Mouse (Mus musculus): ENCODE measurements around the gene Gm20696. TPM values are rescaled to one million over a fixed set of nuclear protein-coding genes. Genes with fewer than 3 reads are reported as not detected.

The Gm20696 gene
- polyA plus RNA-seq, 1 experiment from 2014 or later, result 3.2 TPM

DNA sequence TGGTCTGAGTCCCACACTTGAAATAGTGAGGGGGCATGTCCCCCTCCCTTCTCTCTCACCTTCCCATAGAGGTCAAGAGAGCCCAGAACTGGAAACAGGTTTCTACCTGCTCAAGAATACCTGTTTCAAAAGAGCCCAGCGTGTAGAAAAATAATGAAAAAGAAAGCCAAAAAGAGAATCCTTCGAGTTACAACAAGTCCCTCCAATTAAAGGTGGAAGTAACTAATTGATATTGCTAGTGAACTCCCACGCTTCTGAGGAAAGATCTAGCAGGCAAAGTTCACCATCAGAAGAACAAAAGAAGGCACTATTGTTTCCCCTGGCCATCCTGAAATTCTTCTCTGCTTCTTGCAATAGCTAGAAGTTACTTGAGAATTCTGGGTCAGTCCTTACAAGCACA lies 297.4 kb downstream of the Gm20696 start:
- H3K9ac ChIP-seq, result no peak overlapping the region
- H3K27ac ChIP-seq, result no peak overlapping the region
- H3K4me3 ChIP-seq, result no peak overlapping the region
- WGBS, result 81% methylated on average over 3 of the region's 3 CpGs
- no peak overlapping the region for H3K4me2 ChIP-seq (replicated peaks)
- no peaks in the 10 kb centered on the region for H3K36me3 ChIP-seq
- no peak for ATAC-seq (ENCODE audit: low FRiP score, low read depth)
- no peaks in the 10 kb centered on the region for H3K9me3 ChIP-seq
- no peaks in the 10 kb centered on the region for H3K27me3 ChIP-seq (replicated peaks)
- H3K4me1 ChIP-seq, result no peaks in the 10 kb centered on the region

DNA sequence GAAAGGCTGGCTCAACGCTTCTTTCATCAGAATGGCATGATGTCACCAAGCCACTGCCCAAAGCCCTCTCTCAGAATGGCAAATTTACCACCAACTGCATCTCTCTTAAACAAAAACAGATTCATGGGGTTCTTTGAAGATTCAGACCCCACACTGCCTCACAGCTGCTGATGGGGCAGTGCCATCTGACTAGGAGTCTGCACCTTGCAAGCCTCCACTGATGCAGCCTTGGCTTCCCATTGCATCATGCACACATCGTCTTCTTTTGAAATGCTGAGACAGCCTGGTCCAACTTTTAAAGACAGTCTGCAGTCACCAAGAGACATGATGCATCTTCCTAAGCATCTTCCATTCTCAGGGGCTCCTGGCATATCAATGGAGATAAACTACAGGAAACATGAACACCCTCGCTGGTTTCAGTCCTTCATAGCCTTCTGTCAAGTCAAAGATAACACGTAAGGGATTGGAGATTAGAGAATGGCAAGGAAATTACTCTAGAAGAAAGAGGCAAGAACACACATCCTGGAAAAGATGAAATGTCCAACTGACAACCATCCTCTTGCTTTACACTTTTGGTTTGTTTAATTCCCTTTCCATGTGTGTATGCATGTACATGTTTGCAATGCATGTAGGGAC lies 298.4 kb downstream of the Gm20696 start:
- H3K27me3 ChIP-seq (replicated peaks), result no peaks in the 10 kb centered on the region
- WGBS, result 85% methylated on average over 4 of the region's 4 CpGs
- H3K9ac ChIP-seq, result no peak overlapping the region
- no peak overlapping the region for H3K4me2 ChIP-seq (replicated peaks)
- no peak overlapping the region for H3K4me3 ChIP-seq
- no peaks in the 10 kb centered on the region for H3K9me3 ChIP-seq
- no peak overlapping the region for H3K27ac ChIP-seq
- H3K36me3 ChIP-seq, result no peaks in the 10 kb centered on the region
- H3K4me1 ChIP-seq, result no peaks in the 10 kb centered on the region
- no peak for ATAC-seq (ENCODE audit: low FRiP score, low read depth)

DNA sequence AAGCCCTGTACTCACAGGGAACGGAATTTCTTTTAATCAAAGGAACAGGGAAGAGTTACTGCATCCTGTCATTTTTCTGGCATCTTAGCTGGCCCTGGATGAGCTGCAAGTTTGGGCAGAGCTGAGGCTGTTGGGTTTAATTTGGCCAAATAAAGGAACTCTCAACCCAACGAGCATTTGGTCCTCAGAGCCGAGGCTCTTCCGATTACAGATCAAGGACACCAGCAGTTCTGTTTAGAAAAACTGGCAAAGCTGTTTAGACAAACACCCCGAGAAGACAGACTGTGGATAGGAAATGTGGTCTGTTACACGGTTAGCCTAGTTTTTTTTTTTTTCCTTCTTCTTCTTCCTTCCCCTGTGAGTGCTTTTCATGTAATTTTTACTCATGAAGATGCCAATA lies 302.1 kb downstream of the Gm20696 start:
- no peaks in the 10 kb centered on the region for H3K27me3 ChIP-seq (replicated peaks)
- no peak overlapping the region for H3K9ac ChIP-seq
- H3K27ac ChIP-seq, result no peak overlapping the region
- no peaks in the 10 kb centered on the region for H3K36me3 ChIP-seq
- H3K9me3 ChIP-seq, result no peaks in the 10 kb centered on the region
- no peaks in the 10 kb centered on the region for H3K4me1 ChIP-seq
- H3K4me3 ChIP-seq, result no peak overlapping the region
- ATAC-seq (ENCODE audit: low FRiP score, low read depth), result no peak
- WGBS, result 75% methylated on average over 6 of the region's 6 CpGs
- H3K4me2 ChIP-seq (replicated peaks), result no peak overlapping the region

DNA sequence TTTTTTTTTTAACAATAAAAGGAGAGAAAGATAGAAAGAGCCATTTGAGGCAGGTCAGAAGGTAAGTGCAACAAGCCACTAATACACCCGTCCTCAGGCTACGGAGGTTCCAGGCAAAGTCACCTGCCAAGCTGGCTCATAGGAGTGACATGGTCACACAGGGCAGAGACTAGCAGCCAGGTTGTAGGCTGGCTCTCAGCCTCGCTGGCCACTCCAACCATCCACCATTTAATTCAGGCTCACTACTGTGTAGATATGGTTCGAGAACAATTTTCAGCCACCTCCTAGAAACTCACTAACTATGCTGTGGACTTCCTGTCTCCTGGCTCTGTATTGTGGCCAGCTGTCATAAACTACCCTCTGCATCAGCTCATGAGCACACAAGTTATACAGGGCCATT lies 306.0 kb downstream of the Gm20696 start:
- ATAC-seq (ENCODE audit: low FRiP score, low read depth), result no peak
- no peak overlapping the region for H3K4me3 ChIP-seq
- no peak overlapping the region for H3K9ac ChIP-seq
- no peaks in the 10 kb centered on the region for H3K36me3 ChIP-seq
- H3K27ac ChIP-seq, result no peak overlapping the region
- H3K9me3 ChIP-seq, result no peaks in the 10 kb centered on the region
- WGBS, result 94% methylated on average over 4 of the region's 4 CpGs
- H3K4me1 ChIP-seq, result no peaks in the 10 kb centered on the region
- no peaks in the 10 kb centered on the region for H3K27me3 ChIP-seq (replicated peaks)
- no peak overlapping the region for H3K4me2 ChIP-seq (replicated peaks)

DNA sequence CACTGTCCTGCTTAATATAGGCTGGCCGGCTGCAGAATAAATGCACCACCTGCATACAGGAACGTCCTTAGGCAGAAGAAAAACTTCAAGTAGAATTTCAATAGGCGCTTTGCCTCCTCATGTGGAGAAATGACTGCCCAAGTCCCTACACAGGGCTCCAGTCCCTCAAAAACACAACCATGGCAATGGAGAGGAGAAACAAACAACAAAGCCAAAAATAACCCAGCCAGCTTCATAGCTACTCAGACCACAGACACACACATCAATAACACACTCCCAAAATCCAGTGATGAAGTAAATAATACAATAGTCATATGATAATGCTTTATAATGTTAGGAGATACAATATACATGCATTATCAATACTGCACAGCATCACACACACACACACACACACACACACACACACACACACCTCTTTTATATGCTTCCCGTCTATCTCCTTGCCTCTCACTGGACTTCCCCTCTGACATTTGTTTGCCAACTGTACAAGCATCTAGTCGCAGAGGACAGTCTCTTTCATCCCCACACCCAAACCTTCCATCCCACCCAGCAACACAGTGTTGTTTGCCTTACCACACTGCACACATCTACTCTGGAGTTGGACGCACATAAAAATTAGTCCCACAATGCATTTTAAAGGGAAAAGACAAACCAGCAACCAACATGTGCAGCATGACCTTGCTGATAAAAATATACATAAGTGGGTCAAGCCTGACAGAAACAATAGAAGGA lies 306.7 kb downstream of the Gm20696 start:
- no peak for ATAC-seq (ENCODE audit: low FRiP score, low read depth)
- 82% methylated on average over 6 of the region's 6 CpGs for WGBS
- Histone ChIP-seq H3K4me3 (no peak overlapping the region), H3K9ac (no peak overlapping the region), H3K27me3 (replicated peaks) (no peaks in the 10 kb centered on the region), H3K4me1 (no peaks in the 10 kb centered on the region), H3K27ac (no peak overlapping the region), H3K36me3 (no peaks in the 10 kb centered on the region), H3K9me3 (no peaks in the 10 kb centered on the region), H3K4me2 (replicated peaks) (no peak overlapping the region)

DNA sequence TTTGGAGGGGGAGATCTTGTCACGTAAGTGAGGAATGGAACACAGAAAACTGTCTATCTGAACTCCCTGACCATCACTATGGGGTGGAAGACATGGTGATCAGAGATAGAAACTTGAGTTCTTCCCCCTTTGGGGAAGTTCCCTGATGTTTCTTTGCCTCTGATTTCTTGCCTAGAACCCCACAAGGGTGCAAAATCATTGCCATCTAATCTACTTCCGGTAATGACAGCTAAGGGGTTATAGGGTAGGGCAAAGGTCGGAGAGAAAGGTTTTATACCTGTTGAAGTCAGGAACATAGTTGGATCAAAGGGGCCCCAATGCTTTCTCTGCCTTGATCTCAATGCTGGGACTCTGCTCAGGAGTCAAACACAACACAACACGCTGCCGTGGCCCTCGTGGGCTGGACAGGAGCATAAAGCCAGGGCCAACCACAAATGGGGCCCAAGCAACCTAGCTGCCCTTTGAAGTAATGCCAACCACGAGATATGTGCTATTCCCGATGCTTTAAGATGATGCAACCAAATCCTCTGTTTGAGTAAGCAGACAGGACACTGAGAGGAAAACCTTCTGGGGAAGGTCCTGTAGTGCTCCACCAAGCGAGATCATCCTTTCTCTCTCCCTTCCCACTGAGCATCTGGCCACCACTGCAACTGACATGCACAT lies 307.4 kb downstream of the Gm20696 start:
- no peaks in the 10 kb centered on the region for H3K4me1 ChIP-seq
- 89% methylated on average over 9 of the region's 9 CpGs for WGBS
- H3K36me3 ChIP-seq, result no peaks in the 10 kb centered on the region
- H3K9me3 ChIP-seq, result no peaks in the 10 kb centered on the region
- no peak for ATAC-seq (ENCODE audit: low FRiP score, low read depth)
- no peak overlapping the region for H3K27ac ChIP-seq
- no peak overlapping the region for H3K4me3 ChIP-seq
- H3K4me2 ChIP-seq (replicated peaks), result no peak overlapping the region
- no peak overlapping the region for H3K9ac ChIP-seq
- no peaks in the 10 kb centered on the region for H3K27me3 ChIP-seq (replicated peaks)

DNA sequence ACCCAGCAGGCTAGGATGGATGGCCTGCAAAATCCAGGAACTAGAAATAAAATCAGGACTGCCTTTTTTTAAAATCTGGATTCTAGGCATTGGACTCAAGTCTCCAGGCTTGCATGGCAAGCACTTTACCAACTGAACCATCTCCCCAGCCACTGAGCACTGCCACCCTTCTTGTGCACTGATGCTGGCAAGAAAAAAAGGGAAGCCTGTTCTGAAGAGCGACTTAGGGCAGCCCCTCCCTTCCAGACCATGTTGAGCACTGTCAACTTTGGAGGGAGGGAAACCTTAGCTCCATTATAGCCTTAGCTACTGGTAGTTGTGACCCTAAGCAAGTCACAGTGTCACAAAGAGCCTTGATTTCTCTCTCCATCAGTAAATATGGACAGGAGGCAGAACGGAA lies 308.7 kb downstream of the Gm20696 start:
- Histone ChIP-seq H3K4me3 (no peak overlapping the region), H3K9me3 (no peaks in the 10 kb centered on the region)
- WGBS, result 86% methylated on average over 2 of the region's 2 CpGs

DNA sequence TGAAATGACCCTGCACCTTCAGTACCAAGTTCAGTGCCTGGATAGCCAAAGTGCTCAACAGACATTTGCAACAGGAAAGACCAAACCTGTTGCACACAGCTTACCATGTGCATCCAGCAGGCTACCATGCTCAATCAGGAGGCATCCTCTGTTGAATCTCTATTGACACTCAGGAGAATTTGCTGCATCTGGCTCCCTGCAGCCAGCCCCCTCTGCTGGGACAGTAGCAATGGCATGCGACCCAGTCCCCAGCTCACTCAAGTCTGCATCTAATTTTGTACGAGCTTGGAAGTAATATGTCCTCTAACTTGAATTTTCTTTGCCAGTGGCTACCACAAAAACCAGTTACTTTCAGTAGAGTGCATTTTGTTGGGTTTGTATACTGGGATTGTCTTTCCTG lies 312.3 kb downstream of the Gm20696 start:
- 65% methylated on average over 2 of the region's 2 CpGs for WGBS
- Histone ChIP-seq H3K4me2 (replicated peaks) (no peak overlapping the region), H3K4me3 (no peak overlapping the region), H3K36me3 (no peaks in the 10 kb centered on the region), H3K27me3 (replicated peaks) (no peaks in the 10 kb centered on the region), H3K4me1 (no peaks in the 10 kb centered on the region), H3K9me3 (no peaks in the 10 kb centered on the region), H3K9ac (no peak overlapping the region), H3K27ac (no peak overlapping the region)
- no peak for ATAC-seq (ENCODE audit: low FRiP score, low read depth)

More for the DNA sequence above, 308.7 kb downstream of the Gm20696 start:
- Histone ChIP-seq H3K27me3 (replicated peaks) (no peaks in the 10 kb centered on the region), H3K9ac (no peak overlapping the region), H3K27ac (no peak overlapping the region), H3K36me3 (no peaks in the 10 kb centered on the region), H3K4me2 (replicated peaks) (no peak overlapping the region), H3K4me1 (no peaks in the 10 kb centered on the region)
- no peak for ATAC-seq (ENCODE audit: low FRiP score, low read depth)

DNA sequence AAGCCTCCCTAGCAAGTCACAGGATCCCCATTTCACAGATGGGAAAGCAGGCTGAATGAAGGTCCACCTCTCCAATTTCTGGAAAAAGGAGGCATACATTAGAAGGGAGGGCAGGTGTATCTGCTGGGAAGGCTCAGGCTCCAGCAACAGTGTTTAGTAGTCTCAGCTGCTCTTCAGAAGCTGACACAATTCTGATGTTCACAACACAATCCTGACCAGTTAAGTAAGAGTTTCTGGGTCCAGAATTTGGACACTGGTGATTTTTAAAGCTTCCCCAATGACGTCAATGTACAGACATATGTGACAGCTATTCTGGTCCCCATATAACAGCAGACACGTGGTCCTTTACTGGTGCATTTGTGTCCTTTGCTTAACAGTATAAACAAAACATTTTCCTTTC lies 313.2 kb downstream of the Gm20696 start:
- no peaks in the 10 kb centered on the region for H3K9me3 ChIP-seq
- H3K4me3 ChIP-seq, result no peak overlapping the region
- no peak overlapping the region for H3K4me2 ChIP-seq (replicated peaks)
- H3K27ac ChIP-seq, result no peak overlapping the region
- WGBS, result 85% methylated on average over 2 of the region's 2 CpGs
- no peaks in the 10 kb centered on the region for H3K4me1 ChIP-seq
- no peaks in the 10 kb centered on the region for H3K36me3 ChIP-seq
- no peak for ATAC-seq (ENCODE audit: low FRiP score, low read depth)
- no peak overlapping the region for H3K9ac ChIP-seq
- no peaks in the 10 kb centered on the region for H3K27me3 ChIP-seq (replicated peaks)

DNA sequence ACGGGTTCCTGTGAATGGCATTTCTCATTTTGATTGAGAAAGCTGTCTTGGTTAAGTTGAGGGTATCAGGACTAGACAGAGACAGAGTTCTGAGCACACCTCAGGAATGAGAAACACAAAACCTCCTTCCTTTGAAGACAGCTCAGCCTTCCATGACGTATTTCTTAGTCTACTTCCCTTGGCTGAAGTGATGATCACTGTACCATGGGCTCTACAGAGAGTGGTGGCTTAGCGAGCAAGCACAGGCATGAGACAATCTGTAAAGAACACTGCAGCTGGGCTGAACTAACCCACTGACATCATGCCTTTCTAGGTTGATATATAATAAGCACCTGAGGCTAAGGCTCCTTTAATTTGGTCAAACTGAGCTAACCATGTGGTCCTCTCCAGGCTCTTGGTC lies 316.0 kb downstream of the Gm20696 start:
- H3K9me3 ChIP-seq, result no peaks in the 10 kb centered on the region
- no peak overlapping the region for H3K27ac ChIP-seq
- no peak for ATAC-seq (ENCODE audit: low FRiP score, low read depth)
- WGBS, result 88% methylated on average over 3 of the region's 3 CpGs
- no peak overlapping the region for H3K9ac ChIP-seq
- peaks cover 5% of the 10 kb centered on the region; the same call in 1 of the 2 replicates for H3K4me1 ChIP-seq
- H3K36me3 ChIP-seq, result no peaks in the 10 kb centered on the region
- no peaks in the 10 kb centered on the region for H3K27me3 ChIP-seq (replicated peaks)
- no peak overlapping the region for H3K4me2 ChIP-seq (replicated peaks)
- no peak overlapping the region for H3K4me3 ChIP-seq

DNA sequence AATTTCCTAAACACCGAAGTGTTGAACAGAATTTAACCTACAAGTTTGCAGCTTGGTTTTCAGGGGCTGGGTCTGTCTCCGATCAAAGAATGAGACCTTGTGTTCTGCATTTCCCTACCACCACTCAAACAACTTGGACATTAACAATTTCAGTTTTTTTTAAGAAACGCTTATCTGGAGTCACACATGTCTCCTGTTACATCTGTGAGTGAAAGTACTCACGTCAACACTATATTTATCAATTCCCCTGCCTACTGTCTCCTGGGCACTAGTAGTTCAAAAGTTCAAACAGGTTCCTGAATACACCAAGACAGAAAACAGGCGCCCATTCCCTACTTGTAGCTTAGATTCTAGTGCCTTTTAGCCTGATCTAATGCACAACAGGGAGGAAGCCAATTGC lies 316.4 kb downstream of the Gm20696 start:
- H3K4me2 ChIP-seq (replicated peaks), result no peak overlapping the region
- peaks cover 5% of the 10 kb centered on the region; the same call in 1 of the 2 replicates for H3K4me1 ChIP-seq
- 84% methylated on average over 5 of the region's 5 CpGs for WGBS
- no peak overlapping the region for H3K27ac ChIP-seq
- no peak overlapping the region for H3K4me3 ChIP-seq
- no peak for ATAC-seq (ENCODE audit: low FRiP score, low read depth)
- H3K27me3 ChIP-seq (replicated peaks), result no peaks in the 10 kb centered on the region
- H3K9ac ChIP-seq, result no peak overlapping the region
- no peaks in the 10 kb centered on the region for H3K36me3 ChIP-seq
- H3K9me3 ChIP-seq, result no peaks in the 10 kb centered on the region

DNA sequence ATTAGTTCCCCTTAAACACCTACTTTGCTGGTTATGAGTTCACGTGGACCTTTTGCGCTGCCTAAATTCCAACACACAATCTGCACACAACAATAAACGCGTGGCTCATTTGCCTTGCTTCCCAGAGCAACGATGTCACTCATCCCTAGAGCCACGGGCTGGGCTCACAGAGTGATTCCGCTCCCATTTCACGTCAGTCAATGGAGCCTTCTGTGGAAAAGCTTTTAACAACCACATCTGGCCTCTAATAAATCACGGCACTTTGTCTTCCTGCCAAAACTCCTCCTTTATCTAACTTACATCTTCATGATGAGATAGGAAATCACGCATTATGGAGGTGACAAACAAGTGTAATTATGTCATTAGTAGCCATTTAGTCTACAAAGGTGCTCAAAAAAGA lies 318.8 kb downstream of the Gm20696 start:
- H3K27ac ChIP-seq, result no peak overlapping the region
- 16% methylated on average over 10 of the region's 10 CpGs for WGBS
- H3K4me3 ChIP-seq, result no peak overlapping the region
- H3K9me3 ChIP-seq, result no peaks in the 10 kb centered on the region
- H3K36me3 ChIP-seq, result no peaks in the 10 kb centered on the region
- peaks cover 5% of the 10 kb centered on the region; the same call in 1 of the 2 replicates for H3K4me1 ChIP-seq
- H3K9ac ChIP-seq, result no peak overlapping the region
- no peak; the same call in 1 of the 2 replicates for ATAC-seq (ENCODE audit: low FRiP score, low read depth)
- no peak overlapping the region for H3K4me2 ChIP-seq (replicated peaks)
- no peaks in the 10 kb centered on the region for H3K27me3 ChIP-seq (replicated peaks)

Measured in neural tube, embryonic 12.5 days (tissue).